Mouse (Mus musculus): ENCODE results near the gene Pbdc1. TPM values are rescaled to one million over a fixed set of nuclear protein-coding genes. Genes with fewer than 3 reads are reported as not detected.

The Pbdc1 gene
- total RNA-seq (2014; rRNA removed) (10.3 and 12.8 TPM in 2 replicates), polyA plus RNA-seq (2012; rRNA removed) (6.0 and 6.6 TPM in 2 replicates)

DNA sequence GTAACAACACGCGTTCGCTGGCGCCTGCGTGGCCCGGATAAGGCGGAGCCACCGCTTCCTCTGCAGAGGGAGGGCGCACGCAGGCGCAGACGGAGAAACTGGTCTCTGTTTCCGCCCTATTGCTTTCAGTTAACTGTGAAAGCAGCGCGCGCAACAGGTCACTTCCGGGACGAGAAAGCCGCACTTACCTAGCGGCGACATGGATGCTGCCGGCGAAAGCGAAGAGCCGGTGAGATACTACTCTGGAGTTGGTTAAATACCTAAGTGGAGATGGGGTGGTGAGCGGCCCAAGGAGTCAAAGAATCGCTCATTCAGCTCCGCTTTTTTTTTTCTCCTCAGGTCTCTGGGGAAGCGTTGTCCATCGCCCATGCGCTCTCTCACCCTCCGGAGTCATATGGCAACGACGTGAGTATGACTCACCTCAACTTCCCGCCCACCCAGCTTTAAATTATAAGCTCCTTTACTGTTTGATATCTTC lies at the start of gene Pbdc1:
Gene Pbdc1, plus strand, starts transcription at position 142 of the 478 bp plus-strand sequence.
- no peaks in the 10 kb centered on the region for H3K27me3 ChIP-seq (ENCODE audit: control insufficient read depth, insufficient read depth, low read length)
- 0% methylated on average over 35 of the region's 35 CpGs for WGBS
- no peak within 1 kb of the TSS for H3K27ac ChIP-seq (replicated peaks; ENCODE audit: insufficient read depth, low read depth, low read length)
- DNase-seq (ENCODE audit: extremely low read depth, low read depth, low spot score): peak; percentile 78
- peaks cover 4% of the 10 kb centered on the region; the same call in 1 of the 2 replicates for H3K36me3 ChIP-seq (ENCODE audit: control insufficient read depth, insufficient read depth, low read length)
- TF ChIP-seq POLR2A (IDR thresholded peaks at IDR 0.05; ENCODE audit: extremely low read depth, insufficient read depth, low read length) (no peak), CTCF (IDR thresholded peaks at IDR 0.05; ENCODE audit: low read depth, low read length) (no peak)
- H3K9ac ChIP-seq (ENCODE audit: low read depth, low read length): peak within 1 kb of the TSS; percentile 4; the same call in 1 of the 2 replicates
- H3K79me2 ChIP-seq (ENCODE audit: control insufficient read depth, insufficient read depth, low read length): no peaks in the 10 kb centered on the region
- H3K4me1 ChIP-seq (ENCODE audit: control insufficient read depth, insufficient read depth, low read length): no peaks in the 10 kb centered on the region; the same call in 1 of the 2 replicates
- H3K4me3 ChIP-seq (ENCODE audit: insufficient read depth, low read depth, low read length): peak within 1 kb of the TSS; percentile 61

- DNase-seq (ENCODE audit: extremely low read depth, low read depth, low spot score): no peak
- Histone ChIP-seq H3K4me1 (ENCODE audit: control insufficient read depth, insufficient read depth, low read length) (no peaks in the 10 kb centered on the region), H3K9ac (ENCODE audit: low read depth, low read length) (no peak overlapping the region), H3K4me3 (ENCODE audit: insufficient read depth, low read depth, low read length) (no peak overlapping the region), H3K27ac (replicated peaks; ENCODE audit: insufficient read depth, low read depth, low read length) (no peak overlapping the region), H3K36me3 (ENCODE audit: control insufficient read depth, insufficient read depth, low read length) (peaks cover 2% of the 10 kb centered on the region; the same call in 1 of the 2 replicates), H3K79me2 (ENCODE audit: control insufficient read depth, insufficient read depth, low read length) (no peaks in the 10 kb centered on the region), H3K27me3 (ENCODE audit: control insufficient read depth, insufficient read depth, low read length) (no peaks in the 10 kb centered on the region)
- 84% methylated on average over 3 of the region's 3 CpGs for WGBS
- 0 out of 2 replicates have a peak, but pooled peaks have one; percentile 2 for TF ChIP-seq CTCF (IDR thresholded peaks at IDR 0.05; ENCODE audit: low read depth, low read length)
- TF ChIP-seq POLR2A (IDR thresholded peaks at IDR 0.05; ENCODE audit: extremely low read depth, insufficient read depth, low read length): no peak
Measured at GRCm38 (mm10) chrX:105037666-105038065, 41.9 kb upstream of the Pbdc1 start.

DNA sequence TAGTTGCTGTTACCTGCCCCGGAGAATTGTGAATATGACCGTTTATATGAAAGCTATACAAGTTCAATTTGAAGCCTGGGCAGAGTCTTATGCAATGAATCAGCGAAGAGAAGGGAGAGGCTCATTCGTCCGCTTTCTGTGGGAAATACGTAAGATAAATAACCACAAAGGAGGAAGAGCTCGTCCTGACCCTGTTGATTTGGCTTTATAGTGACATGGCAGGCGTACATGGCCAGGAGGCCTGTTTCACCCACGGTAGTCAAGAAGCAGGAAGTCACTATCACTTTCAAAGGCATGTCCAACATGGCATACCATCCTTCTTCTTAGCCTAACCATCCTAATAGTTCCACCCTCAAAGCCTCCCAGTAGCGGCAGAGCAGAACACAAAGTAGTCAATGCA lies 15.3 kb upstream of the Pbdc1 start:
- peaks cover 15% of the 10 kb centered on the region for H3K36me3 ChIP-seq (ENCODE audit: control insufficient read depth, insufficient read depth, low read length)

GRCm38 (mm10) chrX:105064801-105065200 lies 14.8 kb upstream of the Pbdc1 start:
- Histone ChIP-seq H3K27ac (replicated peaks; ENCODE audit: insufficient read depth, low read depth, low read length) (no peak overlapping the region), H3K4me1 (ENCODE audit: control insufficient read depth, insufficient read depth, low read length) (peaks cover 3% of the 10 kb centered on the region), H3K4me3 (ENCODE audit: insufficient read depth, low read depth, low read length) (no peak overlapping the region), H3K36me3 (ENCODE audit: control insufficient read depth, insufficient read depth, low read length) (peaks cover 15% of the 10 kb centered on the region), H3K9ac (ENCODE audit: low read depth, low read length) (no peak overlapping the region), H3K79me2 (ENCODE audit: control insufficient read depth, insufficient read depth, low read length) (no peaks in the 10 kb centered on the region), H3K27me3 (ENCODE audit: control insufficient read depth, insufficient read depth, low read length) (no peaks in the 10 kb centered on the region)
- TF ChIP-seq POLR2A (IDR thresholded peaks at IDR 0.05; ENCODE audit: extremely low read depth, insufficient read depth, low read length) (no peak), CTCF (IDR thresholded peaks at IDR 0.05; ENCODE audit: low read depth, low read length) (no peak)
- 88% methylated on average over 4 of the region's 4 CpGs for WGBS
- DNase-seq (ENCODE audit: extremely low read depth, low read depth, low spot score): peak; percentile 28

More for the DNA sequence above, 15.3 kb upstream of the Pbdc1 start:
- H3K9ac ChIP-seq (ENCODE audit: low read depth, low read length): no peak overlapping the region
- H3K79me2 ChIP-seq (ENCODE audit: control insufficient read depth, insufficient read depth, low read length): no peaks in the 10 kb centered on the region
- DNase-seq (ENCODE audit: extremely low read depth, low read depth, low spot score): no peak
- no peak overlapping the region for H3K4me3 ChIP-seq (ENCODE audit: insufficient read depth, low read depth, low read length)
- peaks cover 3% of the 10 kb centered on the region for H3K4me1 ChIP-seq (ENCODE audit: control insufficient read depth, insufficient read depth, low read length)
- H3K27me3 ChIP-seq (ENCODE audit: control insufficient read depth, insufficient read depth, low read length): no peaks in the 10 kb centered on the region
- 82% methylated on average over 10 of the region's 10 CpGs for WGBS
- H3K27ac ChIP-seq (replicated peaks; ENCODE audit: insufficient read depth, low read depth, low read length): no peak overlapping the region
- TF ChIP-seq CTCF (IDR thresholded peaks at IDR 0.05; ENCODE audit: low read depth, low read length) (no peak), POLR2A (IDR thresholded peaks at IDR 0.05; ENCODE audit: extremely low read depth, insufficient read depth, low read length) (no peak)

DNA sequence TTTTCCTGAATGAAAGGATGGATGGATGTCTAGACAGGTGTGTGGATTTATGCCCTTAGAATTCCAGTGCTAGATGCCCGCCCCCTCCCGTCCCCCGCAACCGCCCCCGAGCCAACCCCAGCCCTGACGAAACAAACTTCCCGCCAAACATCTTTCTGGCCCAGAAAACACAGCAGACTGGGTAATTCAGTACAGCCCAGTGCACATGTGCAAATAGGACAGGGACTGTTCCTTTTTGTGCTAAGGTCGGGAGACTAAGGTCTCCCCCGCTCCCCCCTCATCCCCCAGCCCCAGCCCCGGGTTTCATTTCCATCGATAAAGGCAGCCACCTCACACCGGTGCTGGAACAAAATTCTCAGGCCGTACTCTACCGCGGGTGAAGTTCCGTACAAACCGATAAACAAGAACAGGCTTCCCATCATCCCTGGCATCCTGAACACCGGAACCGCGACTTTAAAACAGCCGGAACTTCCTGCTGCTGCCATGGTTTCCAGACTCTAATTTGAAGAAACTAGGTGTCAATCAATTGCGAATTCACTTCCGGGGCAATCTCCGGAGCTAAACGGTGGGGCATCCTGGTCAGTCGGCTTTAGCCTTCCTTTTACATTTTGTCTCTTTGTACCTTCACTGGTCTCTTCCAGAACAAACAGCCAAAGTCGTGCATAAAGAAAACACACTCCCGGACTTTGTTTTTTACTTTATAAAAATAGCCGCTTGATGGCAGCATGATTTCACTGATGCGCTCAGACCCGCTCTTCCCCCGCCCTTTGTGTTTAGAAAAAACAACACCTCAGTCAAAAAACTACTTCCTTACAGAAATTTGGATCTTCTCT lies 9.7 kb upstream of the Pbdc1 start:
- Histone ChIP-seq H3K79me2 (ENCODE audit: control insufficient read depth, insufficient read depth, low read length) (no peaks in the 10 kb centered on the region), H3K27ac (replicated peaks; ENCODE audit: insufficient read depth, low read depth, low read length) (no peak overlapping the region), H3K36me3 (ENCODE audit: control insufficient read depth, insufficient read depth, low read length) (peaks cover 4% of the 10 kb centered on the region; the same call in 1 of the 2 replicates), H3K4me1 (ENCODE audit: control insufficient read depth, insufficient read depth, low read length) (peaks cover 3% of the 10 kb centered on the region), H3K9ac (ENCODE audit: low read depth, low read length) (peak overlapping the region; percentile 54; the same call in 1 of the 2 replicates), H3K27me3 (ENCODE audit: control insufficient read depth, insufficient read depth, low read length) (no peaks in the 10 kb centered on the region), H3K4me3 (ENCODE audit: insufficient read depth, low read depth, low read length) (peak overlapping the region; percentile 82)
- peak; percentile 84 for DNase-seq (ENCODE audit: extremely low read depth, low read depth, low spot score)
- WGBS: under 1% methylated on average over 31 of the region's 32 CpGs
- TF ChIP-seq POLR2A (IDR thresholded peaks at IDR 0.05; ENCODE audit: extremely low read depth, insufficient read depth, low read length): no peak
- 0 out of 2 replicates have a peak, but pooled peaks have one; percentile 18 for TF ChIP-seq CTCF (IDR thresholded peaks at IDR 0.05; ENCODE audit: low read depth, low read length)
